Mouse (Mus musculus): ENCODE data around the gene Tomm20.

DNA sequence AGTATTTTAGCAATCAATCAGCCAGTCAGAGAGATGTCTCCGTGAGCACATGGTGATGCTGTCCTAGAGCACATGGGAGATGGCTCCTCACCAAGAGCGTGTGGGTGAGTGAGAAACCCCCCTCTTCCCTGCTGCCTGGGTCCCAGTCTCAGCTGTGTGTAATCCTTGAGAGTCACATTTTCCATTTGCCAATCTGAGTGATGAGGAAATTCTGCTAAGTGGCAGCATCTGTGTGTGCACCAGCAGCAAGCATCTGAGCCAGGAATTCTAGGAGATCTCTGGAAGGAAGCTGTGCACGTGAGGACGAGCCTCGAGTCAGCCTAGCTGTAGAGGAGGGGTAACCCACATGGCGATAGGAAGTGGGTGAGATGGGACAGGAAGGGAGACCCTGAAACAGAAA, 50.5 kb downstream of the Tomm20 start:
- no peak for TF ChIP-seq POLR2A (IDR thresholded peaks at IDR 0.05; ENCODE audit: low read depth, low read length)
- TF ChIP-seq CTCF (IDR thresholded peaks at IDR 0.05; ENCODE audit: extremely low read depth, insufficient read length, insufficient replicate concordance, low read depth, low read length): no peak
